Mouse (Mus musculus): ENCODE data around the gene Hist1h2ai. TPM values are rescaled to one million over a fixed set of nuclear protein-coding genes. Genes with fewer than 3 reads are reported as not detected.
A peak's percentile ranks its signal among the peaks of the same experiment; 100 is the strongest.
"Not testable (repeated sequence)": the region's sequence is repeated elsewhere in the genome, so short reads cannot be mapped to it uniquely, and the experiment has no call there.

The Hist1h2ai gene
- total and polyA plus RNA-seq, 3 experiments: 6.3 to 880 TPM; not detected in 1

DNA sequence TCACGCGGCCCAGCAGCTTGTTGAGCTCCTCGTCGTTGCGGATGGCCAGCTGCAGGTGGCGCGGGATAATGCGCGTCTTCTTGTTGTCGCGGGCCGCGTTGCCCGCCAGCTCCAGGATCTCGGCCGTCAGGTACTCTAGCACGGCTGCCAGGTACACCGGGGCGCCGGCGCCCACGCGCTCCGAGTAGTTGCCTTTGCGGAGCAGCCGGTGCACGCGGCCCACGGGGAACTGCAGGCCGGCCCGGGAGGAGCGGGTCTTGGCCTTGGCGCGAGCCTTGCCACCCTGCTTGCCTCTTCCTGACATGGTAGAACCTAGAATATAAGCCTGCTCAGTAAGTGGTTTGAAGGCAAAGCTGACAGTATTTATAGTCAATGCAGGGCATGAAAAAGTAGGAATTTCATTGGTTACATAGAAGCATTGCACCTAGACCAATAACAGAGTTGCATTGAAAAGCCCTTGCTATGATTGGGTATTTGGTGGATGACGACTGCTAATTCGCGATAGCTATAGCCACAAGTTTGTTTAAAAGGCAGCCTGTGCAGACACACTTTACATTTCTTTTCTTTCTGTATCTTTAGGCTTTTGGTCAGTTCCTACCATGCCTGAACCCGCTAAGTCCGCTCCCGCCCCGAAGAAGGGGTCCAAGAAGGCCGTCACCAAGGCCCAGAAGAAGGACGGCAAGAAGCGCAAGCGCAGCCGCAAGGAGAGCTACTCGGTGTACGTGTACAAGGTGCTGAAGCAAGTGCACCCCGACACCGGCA lies 37.5 kb downstream of the Hist1h2ai start, which contains the start of the genes Hist1h2ak and Hist1h2bn (continued):
- peak; percentile 57 for TF ChIP-seq HCFC1 (IDR thresholded peaks at IDR 0.05; ENCODE audit: low read depth, low read length)
- peak; percentile 76 for TF ChIP-seq ZMIZ1 (IDR thresholded peaks at IDR 0.05; ENCODE audit: low read depth, low read length)
- peak; percentile 99 for TF ChIP-seq TBP (conservative IDR thresholded peaks at IDR 0.05; ENCODE audit: low read depth, low read length)
- peak; percentile 77 for TF ChIP-seq NELFE (IDR thresholded peaks at IDR 0.05; ENCODE audit: low read depth, low read length)

DNA sequence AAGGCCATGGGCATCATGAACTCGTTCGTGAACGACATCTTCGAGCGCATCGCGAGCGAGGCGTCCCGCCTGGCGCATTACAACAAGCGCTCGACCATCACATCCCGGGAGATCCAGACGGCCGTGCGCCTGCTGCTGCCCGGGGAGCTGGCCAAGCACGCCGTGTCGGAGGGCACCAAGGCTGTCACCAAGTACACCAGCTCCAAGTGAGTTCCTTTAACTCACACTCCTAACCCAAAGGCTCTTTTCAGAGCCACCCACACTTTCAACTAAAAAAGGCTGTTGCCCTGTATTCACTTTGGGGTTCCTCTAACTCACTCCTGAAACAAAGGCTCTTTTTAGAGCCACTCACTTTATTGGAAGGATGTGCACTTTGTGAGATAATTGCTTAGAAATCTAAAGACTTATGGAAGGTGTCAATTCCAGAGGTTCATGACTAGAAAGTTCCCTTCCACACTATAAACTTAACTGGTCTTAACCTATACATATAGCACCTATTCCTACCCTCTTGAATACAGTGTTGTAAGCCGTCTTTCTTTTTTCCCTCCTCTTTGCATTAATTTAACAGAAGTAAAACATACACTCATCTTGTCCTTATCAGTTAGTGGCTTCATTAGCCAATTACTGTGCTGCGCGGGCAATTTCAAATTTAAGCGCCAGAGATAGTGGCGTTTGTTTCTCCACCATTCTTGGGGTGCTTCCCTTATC lies 38.2 kb downstream of the Hist1h2ai start:
- H3K79me2 ChIP-seq (replicated peaks; ENCODE audit: control insufficient read depth, extremely low read depth, insufficient read depth, poor library complexity, severe bottlenecking); dilution Hi-C loops (cut with MboI; ENCODE audit: extremely low pct_ligation_motif_present, extremely low pct_unique_long_range_greater_than_20kb, low sequenced_read_pairs); H3K27me3 ChIP-seq (replicated peaks); in situ Hi-C loops (cut with MboI; ENCODE audit: low pct_ligation_motif_present, low pct_unique_long_range_greater_than_20kb, low sequenced_read_pairs); H3K9me3 ChIP-seq (replicated peaks; ENCODE audit: low read length); H3K36me3 ChIP-seq (replicated peaks in 1 of 2; ENCODE audit: control insufficient read depth in 1 of 2, insufficient read depth in 1 of 2, low read length in 1 of 2): not testable (repeated sequence)
- peak overlapping the region; percentile 75 for H3K27ac ChIP-seq (ENCODE audit: insufficient read depth, low read depth)
- H3K9ac ChIP-seq (ENCODE audit: insufficient read depth, low read depth): peak overlapping the region; percentile 82
- TF ChIP-seq SIN3A (IDR thresholded peaks at IDR 0.05; ENCODE audit: low read length): peak; percentile 89
- TF ChIP-seq POLR2AphosphoS2 (IDR thresholded peaks at IDR 0.05; ENCODE audit: low read depth, low read length): peak; percentile 99
- TF ChIP-seq TBP (conservative IDR thresholded peaks at IDR 0.05; ENCODE audit: low read depth, low read length): 0 out of 2 replicates have a peak, but pooled peaks have one; percentile 35
- TF ChIP-seq NELFE (IDR thresholded peaks at IDR 0.05; ENCODE audit: low read depth, low read length): peak; percentile 73; the same call in 1 of the 2 replicates
- peak; percentile 48; the same call in 1 of the 2 replicates for TF ChIP-seq CHD1 (IDR thresholded peaks at IDR 0.05; ENCODE audit: low read depth, low read length)
- peak; percentile 35; the same call in 1 of the 2 replicates for TF ChIP-seq NRF1 (IDR thresholded peaks at IDR 0.05; ENCODE audit: low read depth, low read length)
- peak; percentile 96 for TF ChIP-seq E2F4 (IDR thresholded peaks at IDR 0.05; ENCODE audit: insufficient replicate concordance, low read depth, low read length)
- TF ChIP-seq UBTF (IDR thresholded peaks at IDR 0.05; ENCODE audit: low read depth, low read length): peak; percentile 49; the same call in 1 of the 2 replicates
- peak; percentile 54 for TF ChIP-seq CHD2 (IDR thresholded peaks at IDR 0.05; ENCODE audit: low read length)
- TF ChIP-seq POLR2A (IDR thresholded peaks at IDR 0.05; ENCODE audit: low read depth, low read length): peak; percentile 87
- peak; percentile 96 for TF ChIP-seq ZMIZ1 (IDR thresholded peaks at IDR 0.05; ENCODE audit: low read depth, low read length)
- H3K4me2 ChIP-seq (ENCODE audit: insufficient read depth, low read depth, poor library complexity, severe bottlenecking): peak overlapping the region; percentile 32; the same call in 1 of the 2 replicates
- H3K4me3 ChIP-seq (replicated peaks in 1 of 3; ENCODE audit: low read depth in 2 of 3, low read length in 2 of 3, poor library complexity in 1 of 3): peak overlapping the region; percentile 17 to 38 (median 36)
- DNase-seq (ENCODE audit: extremely low read depth): peak; percentile 65
- peaks cover 0 to 26% of the 10 kb centered on the region in 2 experiments; a peak in 2 of 4 replicates for H3K4me1 ChIP-seq (ENCODE audit: control insufficient read depth in 1 of 2, insufficient read depth in 2 of 2)

- Histone ChIP-seq H3K4me3 (replicated peaks in 1 of 3; ENCODE audit: low read depth in 2 of 3, low read length in 2 of 3, poor library complexity in 1 of 3) (no peak overlapping the region), H3K4me1 (ENCODE audit: control insufficient read depth in 1 of 2, insufficient read depth in 2 of 2) (peaks cover 0 to 26% of the 10 kb centered on the region in 2 experiments; a peak in 2 of 4 replicates), H3K36me3 (replicated peaks in 1 of 2; ENCODE audit: control insufficient read depth in 1 of 2, insufficient read depth in 1 of 2, low read length in 1 of 2) (no peaks in the 10 kb centered on the region), H3K4me2 (ENCODE audit: insufficient read depth, low read depth, poor library complexity, severe bottlenecking) (no peak overlapping the region), H3K79me2 (replicated peaks; ENCODE audit: control insufficient read depth, extremely low read depth, insufficient read depth, poor library complexity, severe bottlenecking) (no peaks in the 10 kb centered on the region), H3K27ac (ENCODE audit: insufficient read depth, low read depth) (no peak overlapping the region), H3K9ac (ENCODE audit: insufficient read depth, low read depth) (no peak overlapping the region), H3K27me3 (replicated peaks) (no peaks in the 10 kb centered on the region), H3K9me3 (replicated peaks; ENCODE audit: low read length) (no peaks in the 10 kb centered on the region)
- in situ Hi-C loops (cut with MboI; ENCODE audit: low pct_ligation_motif_present, low pct_unique_long_range_greater_than_20kb, low sequenced_read_pairs): no loop called here
- dilution Hi-C loops (cut with MboI; ENCODE audit: extremely low pct_ligation_motif_present, extremely low pct_unique_long_range_greater_than_20kb, low sequenced_read_pairs): no loop called here
- TF ChIP-seq MAZ (IDR thresholded peaks at IDR 0.05; ENCODE audit: low read depth, low read length) (no peak), TBP (conservative IDR thresholded peaks at IDR 0.05; ENCODE audit: low read depth, low read length) (peak; percentile 61; the same call in 1 of the 2 replicates), ZNF384 (IDR thresholded peaks at IDR 0.05; ENCODE audit: low read depth, low read length) (peak; percentile 12; the same call in 1 of the 2 replicates), ZMIZ1 (IDR thresholded peaks at IDR 0.05; ENCODE audit: low read depth, low read length) (0 out of 2 replicates have a peak, but pooled peaks have one; percentile 31)
- DNase-seq (ENCODE audit: extremely low read depth): no peak
Measured at GRCm38 (mm10) chr13:21755707-21756106, 39.5 kb downstream of the Hist1h2ai start.

Other genes starting within 250 kb of the Hist1h2ai start
Only the 20 nearest of the 32 such genes appear.
- not detected in 2 replicates for gene Olfr1362, start 102.4 kb upstream of the Hist1h2ai start, total RNA-seq (2012; rRNA removed)
- gene Olfr1362, start 102.4 kb upstream of the Hist1h2ai start, total RNA-seq (2014; rRNA removed): not detected in 2 replicates
- not detected in 2 replicates for gene Olfr1362, start 102.4 kb upstream of the Hist1h2ai start, polyA plus RNA-seq (2012; ENCODE audit: insufficient read length, low read depth)
- 1.0 and 1.4 TPM in 2 replicates for gene Olfr11, start 73.9 kb upstream of the Hist1h2ai start, total RNA-seq (2012; rRNA removed)
- gene Olfr11, start 73.9 kb upstream of the Hist1h2ai start, total RNA-seq (2014; rRNA removed): 0.34 and 0.70 TPM in 2 replicates
- gene Olfr11, start 73.9 kb upstream of the Hist1h2ai start, polyA plus RNA-seq (2012; ENCODE audit: insufficient read length, low read depth): 0.23 and 1.3 TPM in 2 replicates
- not detected in 2 replicates for gene Olfr1361, start 53.0 kb upstream of the Hist1h2ai start, total RNA-seq (2012; rRNA removed)
- gene Olfr1361, start 53.0 kb upstream of the Hist1h2ai start, total RNA-seq (2014; rRNA removed): not detected in 2 replicates
- gene Olfr1361, start 53.0 kb upstream of the Hist1h2ai start, polyA plus RNA-seq (2012; ENCODE audit: insufficient read length, low read depth): not detected in 2 replicates
- gene Olfr1360, start 39.0 kb upstream of the Hist1h2ai start, total RNA-seq (2012; rRNA removed): not detected in 2 replicates
- gene Olfr1360, start 39.0 kb upstream of the Hist1h2ai start, total RNA-seq (2014; rRNA removed): not detected in 2 replicates
- gene Olfr1360, start 39.0 kb upstream of the Hist1h2ai start, polyA plus RNA-seq (2012; ENCODE audit: insufficient read length, low read depth): not detected in 2 replicates
- not detected in 2 replicates for gene Olfr1359, start 18.3 kb upstream of the Hist1h2ai start, total RNA-seq (2012; rRNA removed)
- gene Olfr1359, start 18.3 kb upstream of the Hist1h2ai start, total RNA-seq (2014; rRNA removed): not detected in 2 replicates
- not detected in 2 replicates for gene Olfr1359, start 18.3 kb upstream of the Hist1h2ai start, polyA plus RNA-seq (2012; ENCODE audit: insufficient read length, low read depth)
- 897 and 953 TPM in 2 replicates for gene Hist1h2bl, start 279 bp upstream of the Hist1h2ai start, total RNA-seq (2012; rRNA removed)
- 16.0 and 18.1 TPM in 2 replicates for gene Hist1h2bl, start 279 bp upstream of the Hist1h2ai start, total RNA-seq (2014; rRNA removed)
- 1.7 and 3.8 TPM in 2 replicates for gene Hist1h2bl, start 279 bp upstream of the Hist1h2ai start, polyA plus RNA-seq (2012; ENCODE audit: insufficient read length, low read depth)
- gene Hist1h3h, start 1.2 kb downstream of the Hist1h2ai start, total RNA-seq (2012; rRNA removed): 1,605 and 1,657 TPM in 2 replicates
- gene Hist1h3h, start 1.2 kb downstream of the Hist1h2ai start, total RNA-seq (2014; rRNA removed): 18.2 and 21.7 TPM in 2 replicates
- gene Hist1h3h, start 1.2 kb downstream of the Hist1h2ai start, polyA plus RNA-seq (2012; ENCODE audit: insufficient read length, low read depth): 9.5 and 18.6 TPM in 2 replicates
- gene Hist1h2bm, start 5.6 kb downstream of the Hist1h2ai start, total RNA-seq (2012; rRNA removed): 1,752 and 1,804 TPM in 2 replicates
- 25.7 and 36.0 TPM in 2 replicates for gene Hist1h2bm, start 5.6 kb downstream of the Hist1h2ai start, total RNA-seq (2014; rRNA removed)
- 0.87 TPM in 1 of 2 replicates, not detected in the other for gene Hist1h2bm, start 5.6 kb downstream of the Hist1h2ai start, polyA plus RNA-seq (2012; ENCODE audit: insufficient read length, low read depth)
- gene Hist1h4j, start 18.6 kb downstream of the Hist1h2ai start, total RNA-seq (2012; rRNA removed): 936 and 984 TPM in 2 replicates
- gene Hist1h4j, start 18.6 kb downstream of the Hist1h2ai start, total RNA-seq (2014; rRNA removed): 18.5 and 27.8 TPM in 2 replicates
- gene Hist1h4j, start 18.6 kb downstream of the Hist1h2ai start, polyA plus RNA-seq (2012; ENCODE audit: insufficient read length, low read depth): 1.1 and 1.8 TPM in 2 replicates
- 3,228 and 4,319 TPM in 2 replicates for gene Hist1h4k, start 34.1 kb downstream of the Hist1h2ai start, total RNA-seq (2012; rRNA removed)
- gene Hist1h4k, start 34.1 kb downstream of the Hist1h2ai start, total RNA-seq (2014; rRNA removed): 15.2 and 25.4 TPM in 2 replicates
- 5.6 and 13.2 TPM in 2 replicates for gene Hist1h4k, start 34.1 kb downstream of the Hist1h2ai start, polyA plus RNA-seq (2012; ENCODE audit: insufficient read length, low read depth)
- gene Hist1h2ak, start 37.4 kb downstream of the Hist1h2ai start, total RNA-seq (2012; rRNA removed): 1,024 and 1,125 TPM in 2 replicates
- 7.3 and 16.6 TPM in 2 replicates for gene Hist1h2ak, start 37.4 kb downstream of the Hist1h2ai start, total RNA-seq (2014; rRNA removed)
- 1.8 and 6.2 TPM in 2 replicates for gene Hist1h2ak, start 37.4 kb downstream of the Hist1h2ai start, polyA plus RNA-seq (2012; ENCODE audit: insufficient read length, low read depth)
- 1,563 and 1,639 TPM in 2 replicates for gene Hist1h2bn, start 37.7 kb downstream of the Hist1h2ai start, total RNA-seq (2012; rRNA removed)
- gene Hist1h2bn, start 37.7 kb downstream of the Hist1h2ai start, total RNA-seq (2014; rRNA removed): 16.5 and 24.0 TPM in 2 replicates
- 2.6 and 3.1 TPM in 2 replicates for gene Hist1h2bn, start 37.7 kb downstream of the Hist1h2ai start, polyA plus RNA-seq (2012; ENCODE audit: insufficient read length, low read depth)
- gene Hist1h1b, start 64.2 kb downstream of the Hist1h2ai start, total RNA-seq (2012; rRNA removed): 1,032 and 1,397 TPM in 2 replicates
- gene Hist1h1b, start 64.2 kb downstream of the Hist1h2ai start, total RNA-seq (2014; rRNA removed): 12.2 and 16.6 TPM in 2 replicates
- 0.71 and 1.9 TPM in 2 replicates for gene Hist1h1b, start 64.2 kb downstream of the Hist1h2ai start, polyA plus RNA-seq (2012; ENCODE audit: insufficient read length, low read depth)
- 797 and 828 TPM in 2 replicates for gene Hist1h3i, start 66.9 kb downstream of the Hist1h2ai start, total RNA-seq (2012; rRNA removed)
- gene Hist1h3i, start 66.9 kb downstream of the Hist1h2ai start, total RNA-seq (2014; rRNA removed): 7.7 and 21.2 TPM in 2 replicates
- gene Hist1h3i, start 66.9 kb downstream of the Hist1h2ai start, polyA plus RNA-seq (2012; ENCODE audit: insufficient read length, low read depth): 2.0 and 14.3 TPM in 2 replicates
- gene Hist1h2an, start 70.8 kb downstream of the Hist1h2ai start, total RNA-seq (2012; rRNA removed): 792 and 1,025 TPM in 2 replicates
- 3.0 and 4.7 TPM in 2 replicates for gene Hist1h2an, start 70.8 kb downstream of the Hist1h2ai start, total RNA-seq (2014; rRNA removed)
- 7.1 TPM in 1 of 2 replicates, not detected in the other for gene Hist1h2an, start 70.8 kb downstream of the Hist1h2ai start, polyA plus RNA-seq (2012; ENCODE audit: insufficient read length, low read depth)
- gene Hist1h2bp, start 71.0 kb downstream of the Hist1h2ai start, total RNA-seq (2012; rRNA removed): 476 and 510 TPM in 2 replicates
- 2.7 and 3.6 TPM in 2 replicates for gene Hist1h2bp, start 71.0 kb downstream of the Hist1h2ai start, total RNA-seq (2014; rRNA removed)
- gene Hist1h2bp, start 71.0 kb downstream of the Hist1h2ai start, polyA plus RNA-seq (2012; ENCODE audit: insufficient read length, low read depth): 0.60 and 1.3 TPM in 2 replicates
- gene Hist1h2bq, start 93.8 kb downstream of the Hist1h2ai start, total RNA-seq (2012; rRNA removed): 1,881 and 2,257 TPM in 2 replicates
- 17.1 and 32.4 TPM in 2 replicates for gene Hist1h2bq, start 93.8 kb downstream of the Hist1h2ai start, total RNA-seq (2014; rRNA removed)
- 4.1 and 4.3 TPM in 2 replicates for gene Hist1h2bq, start 93.8 kb downstream of the Hist1h2ai start, polyA plus RNA-seq (2012; ENCODE audit: insufficient read length, low read depth)
- not detected in 2 replicates for gene Hist1h2ao, start 94.0 kb downstream of the Hist1h2ai start, total RNA-seq (2012; rRNA removed)
- not detected in 2 replicates for gene Hist1h2ao, start 94.0 kb downstream of the Hist1h2ai start, total RNA-seq (2014; rRNA removed)
- 354 and 693 TPM in 2 replicates for gene Hist1h2ao, start 94.0 kb downstream of the Hist1h2ai start, polyA plus RNA-seq (2012; ENCODE audit: insufficient read length, low read depth)
- gene Hist1h4m, start 95.3 kb downstream of the Hist1h2ai start, total RNA-seq (2012; rRNA removed): 18.2 and 20.8 TPM in 2 replicates
- 1.6 TPM in 1 of 2 replicates, not detected in the other for gene Hist1h4m, start 95.3 kb downstream of the Hist1h2ai start, total RNA-seq (2014; rRNA removed)
- gene Hist1h4m, start 95.3 kb downstream of the Hist1h2ai start, polyA plus RNA-seq (2012; ENCODE audit: insufficient read length, low read depth): 0.70 and 12.8 TPM in 2 replicates
- gene Hist1h4n, start 115.8 kb downstream of the Hist1h2ai start, total RNA-seq (2012; rRNA removed): 4,939 and 5,322 TPM in 2 replicates
- 90.5 and 152 TPM in 2 replicates for gene Hist1h4n, start 115.8 kb downstream of the Hist1h2ai start, total RNA-seq (2014; rRNA removed)
- gene Hist1h4n, start 115.8 kb downstream of the Hist1h2ai start, polyA plus RNA-seq (2012; ENCODE audit: insufficient read length, low read depth): 6.4 TPM in 1 of 2 replicates, not detected in the other

Measured in CH12.LX (cell line).